In the genomic region with DNA sequence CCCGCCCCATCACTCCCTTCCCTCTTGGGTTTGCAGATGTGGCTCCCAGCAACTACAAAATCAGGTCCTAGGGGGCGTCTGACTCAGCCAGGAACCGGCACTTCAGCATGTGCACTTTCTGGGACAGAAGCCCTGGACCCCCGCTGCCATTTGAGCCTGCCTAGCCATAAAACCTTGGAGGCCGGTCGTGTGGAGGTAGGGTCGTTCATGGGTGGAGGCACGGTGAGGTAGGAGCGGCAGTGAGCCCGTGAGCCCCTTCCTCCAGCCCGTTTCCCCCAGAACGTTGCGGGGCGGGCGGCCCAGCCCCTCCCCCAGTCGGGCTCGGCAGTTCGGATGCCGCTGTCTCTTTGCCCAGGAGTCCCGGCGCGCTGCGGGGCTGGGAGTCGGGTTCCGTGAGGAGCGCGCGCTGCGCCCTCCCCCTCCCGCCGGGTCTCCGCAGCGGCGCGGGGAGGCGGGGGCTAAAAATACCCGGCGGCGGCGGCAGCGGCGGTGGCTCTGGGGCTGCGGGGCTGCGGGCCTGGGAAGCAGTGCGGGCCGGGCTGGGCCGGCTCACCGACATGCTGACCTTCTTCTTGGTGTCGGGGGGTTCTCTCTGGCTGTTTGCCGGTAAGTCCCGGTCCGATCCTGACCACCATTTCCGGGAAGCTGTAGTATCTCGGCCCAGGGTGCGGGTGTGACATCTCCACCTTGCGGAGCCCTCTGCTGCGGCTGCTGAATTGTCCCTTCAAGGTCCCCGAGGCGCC, we compare ENCODE assay signal across 8 mouse cellular contexts. TPM values are rescaled to one million over a fixed set of nuclear protein-coding genes. Genes with fewer than 3 reads are reported as not detected.
DNase-seq lines count a peak whose midpoint lies in the region; ATAC-seq and TF ChIP-seq lines count a peak whose summit lies in the region.

A gene (plus strand): TSS at position 71 of the 743 bp plus-strand sequence.

- H3K27me3 ChIP-seq in testis, adult 2 months (ENCODE audit: control insufficient read depth, insufficient read depth, low read length), result no peaks in the 10 kb centered on the region
- no peaks in the 10 kb centered on the region for H3K27me3 ChIP-seq in cerebellum, adult 2 months (ENCODE audit: control insufficient read depth, insufficient read depth, low read length)
- H3K27me3 ChIP-seq in forebrain, embryonic 16.5 days (replicated peaks; ENCODE audit: control insufficient read depth, insufficient read depth, low read length), result no peaks in the 10 kb centered on the region
- peaks cover 21% of the 10 kb centered on the region for H3K27me3 ChIP-seq in intestine, postnatal 0 days (replicated peaks; ENCODE audit: control insufficient read depth, insufficient read depth, low read length)
- peaks cover 4% of the 10 kb centered on the region; the same call in 1 of the 2 replicates for H3K27me3 ChIP-seq in stomach, embryonic 15.5 days (replicated peaks)

- H3K9ac ChIP-seq in forebrain, embryonic 16.5 days (replicated peaks; ENCODE audit: low read depth, low read length), result peak within 1 kb of the TSS; percentile 82
- H3K9ac ChIP-seq in intestine, postnatal 0 days (ENCODE audit: low read depth, low read length), result no peak within 1 kb of the TSS
- no peak within 1 kb of the TSS for H3K9ac ChIP-seq in stomach, embryonic 15.5 days

- ATAC-seq in forebrain, embryonic 16.5 days, result peak; percentile 81
- no peak for ATAC-seq in intestine, postnatal 0 days
- ATAC-seq in stomach, embryonic 15.5 days (ENCODE audit: insufficient read depth, low FRiP score, low read depth), result 0 out of 2 replicates have a peak, but pooled peaks have one; percentile 22

- peaks cover 17% of the 10 kb centered on the region for H3K4me1 ChIP-seq in testis, adult 2 months (ENCODE audit: control insufficient read depth, insufficient read depth, low read length)
- peaks cover 29% of the 10 kb centered on the region for H3K4me1 ChIP-seq in cerebellum, adult 2 months (ENCODE audit: control insufficient read depth, insufficient read depth, low read length)
- peaks cover 25% of the 10 kb centered on the region for H3K4me1 ChIP-seq in forebrain, embryonic 16.5 days (replicated peaks; ENCODE audit: control insufficient read depth, insufficient read depth, low read length)
- H3K4me1 ChIP-seq in intestine, postnatal 0 days (replicated peaks; ENCODE audit: control insufficient read depth, insufficient read depth, low read length), result no peaks in the 10 kb centered on the region
- H3K4me1 ChIP-seq in stomach, embryonic 15.5 days, result peaks cover 8% of the 10 kb centered on the region

- TF ChIP-seq CTCF in testis, adult 2 months (IDR thresholded peaks at IDR 0.05; ENCODE audit: control insufficient read depth, insufficient read depth, insufficient replicate concordance, low read depth, low read length), result no peak
- TF ChIP-seq CTCF in cerebellum, adult 2 months (IDR thresholded peaks at IDR 0.05; ENCODE audit: borderline replicate concordance, insufficient read depth, low read depth, low read length), result no peak
- TF ChIP-seq CTCF in intestine, postnatal 0 days (IDR thresholded peaks at IDR 0.05; ENCODE audit: low read depth), result no peak; the same call in 1 of the 2 replicates

- peak within 1 kb of the TSS; percentile 91 for H3K4me3 ChIP-seq in testis, adult 2 months (ENCODE audit: control insufficient read depth, low read depth, low read length)
- peak within 1 kb of the TSS; percentile 89 for H3K4me3 ChIP-seq in cerebellum, adult 2 months (replicated peaks; ENCODE audit: insufficient read depth, low read depth, low read length)
- peak within 1 kb of the TSS; percentile 71 for H3K4me3 ChIP-seq in forebrain, embryonic 16.5 days (replicated peaks; ENCODE audit: low read length)
- H3K4me3 ChIP-seq in intestine, postnatal 0 days (ENCODE audit: low read depth, low read length), result peak within 1 kb of the TSS; percentile 46
- peak within 1 kb of the TSS; percentile 50 for H3K4me3 ChIP-seq in stomach, embryonic 15.5 days (replicated peaks)

- WGBS in cerebellum, adult 2 months, result 1% methylated on average over 58 of the region's 59 CpGs
- WGBS in forebrain, embryonic 16.5 days, result 0% methylated on average over 48 of the region's 59 CpGs
- under 1% methylated on average over 56 of the region's 59 CpGs for WGBS in intestine, postnatal 0 days
- under 1% methylated on average over 57 of the region's 59 CpGs for WGBS in stomach, embryonic 15.5 days

- DNase-seq in testis, postnatal 10 days (ENCODE audit: low spot score), result no peak
- DNase-seq in cerebellum, adult 2 months, result peak; percentile 74 to 79
- DNase-seq in mesoderm, embryonic 11.5 days (ENCODE audit: low read depth, low spot score), result peak; percentile 67
- no peak for DNase-seq in testis, postnatal 14 days (ENCODE audit: low spot score)

- H3K36me3 ChIP-seq in testis, adult 2 months (ENCODE audit: control insufficient read depth, insufficient read depth, low read length), result no peaks in the 10 kb centered on the region
- H3K36me3 ChIP-seq in forebrain, embryonic 16.5 days (ENCODE audit: control insufficient read depth, insufficient read depth), result no peaks in the 10 kb centered on the region
- H3K36me3 ChIP-seq in intestine, postnatal 0 days (ENCODE audit: control insufficient read depth, insufficient read depth), result no peaks in the 10 kb centered on the region
- no peaks in the 10 kb centered on the region for H3K36me3 ChIP-seq in stomach, embryonic 15.5 days

- H3K4me2 ChIP-seq in forebrain, embryonic 16.5 days (ENCODE audit: low read length), result peak within 1 kb of the TSS; percentile 65
- peak within 1 kb of the TSS; percentile 80 for H3K4me2 ChIP-seq in intestine, postnatal 0 days (replicated peaks; ENCODE audit: low read depth)
- peak within 1 kb of the TSS; percentile 95 for H3K4me2 ChIP-seq in stomach, embryonic 15.5 days

- TF ChIP-seq POLR2A in testis, adult 2 months (IDR thresholded peaks at IDR 0.05; ENCODE audit: control insufficient read depth, low read depth, low read length), result peak; percentile 53
- TF ChIP-seq POLR2A in cerebellum, adult 2 months (IDR thresholded peaks at IDR 0.05; ENCODE audit: borderline replicate concordance, insufficient read depth, low read length), result no peak

- H3K27ac ChIP-seq in testis, adult 2 months (ENCODE audit: control insufficient read depth, insufficient read depth, low read depth, low read length), result peak within 1 kb of the TSS; percentile 72
- peak within 1 kb of the TSS; percentile 96 for H3K27ac ChIP-seq in cerebellum, adult 2 months (ENCODE audit: insufficient read depth, low read length)
- peak within 1 kb of the TSS; percentile 84 for H3K27ac ChIP-seq in forebrain, embryonic 16.5 days (ENCODE audit: low read length)
- H3K27ac ChIP-seq in intestine, postnatal 0 days (ENCODE audit: low read depth, low read length), result no peak within 1 kb of the TSS
- no peak within 1 kb of the TSS for H3K27ac ChIP-seq in stomach, embryonic 15.5 days

- H3K9me3 ChIP-seq in forebrain, embryonic 16.5 days (ENCODE audit: control insufficient read depth, low read length), result no peaks in the 10 kb centered on the region
- no peaks in the 10 kb centered on the region for H3K9me3 ChIP-seq in intestine, postnatal 0 days (ENCODE audit: control insufficient read depth)
- no peaks in the 10 kb centered on the region for H3K9me3 ChIP-seq in stomach, embryonic 15.5 days

RNA-seq across cellular contexts. Expression of the gene that starts here (rescaled TPM):
- 66.4 and 84.2 TPM in 2 replicates for polyA plus RNA-seq in testis, adult 2 months (2012; rRNA removed)
- polyA plus RNA-seq in cerebellum, adult 2 months (2012; rRNA removed), result 189 and 194 TPM in 2 replicates
- 38.5 and 40.9 TPM in 2 replicates for polyA plus RNA-seq in forebrain, embryonic 16.5 days (2015; fragmentation: Nextera tagmentation; extraction: Ambion mirVana)
- 1.2 and 1.3 TPM in 2 replicates for polyA plus RNA-seq in intestine, postnatal 0 days (2015; fragmentation: Nextera tagmentation; extraction: Ambion mirVana)
- 2.2 and 2.7 TPM in 2 replicates for polyA plus RNA-seq in stomach, embryonic 15.5 days (2015; fragmentation: Nextera tagmentation; extraction: Ambion mirVana)

Comparison
In these comparisons a context has a peak if more than half of its experiments do, and no peak if none do; other contexts are left out.
1. RNA of the gene that starts here (polyA plus RNA-seq): 189 to 194 TPM in cerebellum, adult 2 months, 66.4 to 84.2 TPM in testis, adult 2 months and 38.5 to 40.9 TPM in forebrain, embryonic 16.5 days; 2.2 to 2.7 TPM in stomach, embryonic 15.5 days and 1.2 to 1.3 TPM in intestine, postnatal 0 days; every median in the first group is over 10 times any median in the second.
2. H3K27ac ChIP-seq: peak in testis, adult 2 months (single experiment), cerebellum, adult 2 months (single experiment) and forebrain, embryonic 16.5 days (single experiment); none in intestine, postnatal 0 days (single experiment) and stomach, embryonic 15.5 days (single experiment).
3. DNase-seq: peak in cerebellum, adult 2 months (2 of 2) and mesoderm, embryonic 11.5 days (single experiment); none in testis, postnatal 10 days (single experiment) and testis, postnatal 14 days (single experiment).
4. Peak in every context shown above with its lines, with median percentiles within 50 percentile points of each other: H3K4me3 ChIP-seq and H3K4me2 ChIP-seq.